In genomic region chr4:126706630-126707438, GRCm38 (mm10) we compare ENCODE assay signal across 19 mouse cellular contexts. TPM values are rescaled to one million over a fixed set of nuclear protein-coding genes. Genes with fewer than 3 reads are reported as not detected.
DNase-seq lines count a peak whose midpoint lies in the region; ATAC-seq and TF ChIP-seq lines count a peak whose summit lies in the region.
"Had no signal": no experiment of that assay in that cellular context is flagged by ENCODE, and none has a peak within 500 bp of the region (broad histone marks: within the 10 kb centered on the region; RNA-seq: fewer than 3 reads in every experiment).

No protein-coding gene starts in this region.

- peak; percentile 28; the same call in 1 of the 2 replicates for TF ChIP-seq CTCF in hindbrain, postnatal 0 days (IDR thresholded peaks at IDR 0.05; ENCODE audit: low read depth)

- H3K27ac ChIP-seq in embryonic facial prominence, embryonic 13.5 days = 0 out of 2 replicates have a peak overlapping the region, but pooled peaks have one; percentile 9
- no peak overlapping the region for H3K27ac ChIP-seq in hindbrain, postnatal 0 days
- peak overlapping the region; percentile 67 for H3K27ac ChIP-seq in neural tube, embryonic 11.5 days (ENCODE audit: low read depth, low read length)

- H3K4me1 ChIP-seq in embryonic facial prominence, embryonic 13.5 days = peaks cover 15% of the 10 kb centered on the region
- H3K4me1 ChIP-seq in hindbrain, postnatal 0 days (ENCODE audit: insufficient read depth, low read length) = no peaks in the 10 kb centered on the region
- peaks cover 19% of the 10 kb centered on the region for H3K4me1 ChIP-seq in neural tube, embryonic 11.5 days (ENCODE audit: control insufficient read depth, insufficient read depth, low read length)

- ATAC-seq in embryonic facial prominence, embryonic 13.5 days (ENCODE audit: insufficient number of reproducible peaks, insufficient read depth, low FRiP score, low TSS enrichment, low read depth) = 0 out of 2 replicates have a peak, but pooled peaks have one; percentile 37
- ATAC-seq in hindbrain, postnatal 0 days = 0 out of 2 replicates have a peak, but pooled peaks have one; percentile 66
- peak; percentile 95 for ATAC-seq in neural tube, embryonic 11.5 days (ENCODE audit: insufficient read depth, low FRiP score, low TSS enrichment)

- no peak overlapping the region for H3K9ac ChIP-seq in embryonic facial prominence, embryonic 13.5 days
- H3K9ac ChIP-seq in hindbrain, postnatal 0 days (replicated peaks; ENCODE audit: low read length) = no peak overlapping the region
- no peak overlapping the region for H3K9ac ChIP-seq in neural tube, embryonic 11.5 days (ENCODE audit: low read length)
- H3K9ac ChIP-seq: lung, embryonic 14.5 days had no signal

- H3K4me3 ChIP-seq in embryonic facial prominence, embryonic 13.5 days = no peak overlapping the region
- no peak overlapping the region for H3K4me3 ChIP-seq in hindbrain, postnatal 0 days (ENCODE audit: low read length)
- no peak overlapping the region for H3K4me3 ChIP-seq in neural tube, embryonic 11.5 days (ENCODE audit: low read depth, low read length)
- H3K4me3 ChIP-seq: erythroblast, embryonic 14.5 days had no signal

- WGBS in embryonic facial prominence, embryonic 13.5 days = 35% methylated on average over 12 of the region's 12 CpGs
- WGBS in hindbrain, postnatal 0 days = 25% methylated on average over 12 of the region's 12 CpGs
- 37% methylated on average over 12 of the region's 12 CpGs for WGBS in neural tube, embryonic 11.5 days

- DNase-seq in left cerebral cortex, postnatal 4 days = peak; percentile 21
- DNase-seq in left cerebral cortex, adult 9 months (ENCODE audit: low spot score in 2 of 2) = no peak
- DNase-seq in hindbrain, postnatal 0 days (ENCODE audit: low spot score) = peak; percentile 62
- DNase-seq in neural tube, embryonic 11.5 days (ENCODE audit: low spot score) = peak; percentile 79
- no peak for DNase-seq in right cerebral cortex, adult 2 months (ENCODE audit: low spot score in 2 of 2)
- DNase-seq in layer of hippocampus, adult 11-12 months (ENCODE audit: low spot score) = no peak
- no peak for DNase-seq in cerebellum, adult 11 months
- DNase-seq: adrenal gland, postnatal 36 days; B cell, adult 2 months; cerebellum, adult 2 months; heart, postnatal 4 days; kidney, adult 2 months; layer of hippocampus, adult 9-11 months; lung, embryonic 14.5 days had no signal

- intact Hi-C loops in left cerebral cortex, postnatal 4 days (cut with DNase I) = no loop called here

- no peaks in the 10 kb centered on the region for H3K27me3 ChIP-seq in embryonic facial prominence, embryonic 13.5 days
- no peaks in the 10 kb centered on the region for H3K27me3 ChIP-seq in hindbrain, postnatal 0 days (ENCODE audit: insufficient read depth, low read length)
- H3K27me3 ChIP-seq in neural tube, embryonic 11.5 days (ENCODE audit: control insufficient read depth, insufficient read depth, low read length) = no peaks in the 10 kb centered on the region

- peaks cover 69% of the 10 kb centered on the region for H3K36me3 ChIP-seq in embryonic facial prominence, embryonic 13.5 days
- H3K36me3 ChIP-seq in hindbrain, postnatal 0 days (ENCODE audit: insufficient read depth, low read length) = peaks cover 55% of the 10 kb centered on the region
- peaks cover 9% of the 10 kb centered on the region for H3K36me3 ChIP-seq in neural tube, embryonic 11.5 days (ENCODE audit: control insufficient read depth, insufficient read depth, low read length)

- no peak overlapping the region for H3K4me2 ChIP-seq in embryonic facial prominence, embryonic 13.5 days
- no peak overlapping the region for H3K4me2 ChIP-seq in hindbrain, postnatal 0 days (ENCODE audit: low read depth, low read length)
- no peak overlapping the region for H3K4me2 ChIP-seq in neural tube, embryonic 11.5 days (ENCODE audit: low read depth)
- H3K4me2 ChIP-seq: lung, embryonic 14.5 days had no signal

- H3K9me3 ChIP-seq in embryonic facial prominence, embryonic 13.5 days = no peaks in the 10 kb centered on the region
- H3K9me3 ChIP-seq in hindbrain, postnatal 0 days (ENCODE audit: low read length) = no peaks in the 10 kb centered on the region
- no peaks in the 10 kb centered on the region for H3K9me3 ChIP-seq in neural tube, embryonic 11.5 days (ENCODE audit: control insufficient read depth, low read length)

RNA-seq across cellular contexts. Expression of gene Tfap2e, which starts 29.2 kb away (rescaled TPM):
- not detected for total RNA-seq in left cerebral cortex, postnatal 4 days (2021)
- 0.17 TPM in 1 of 2 replicates, not detected in the other for polyA plus RNA-seq in embryonic facial prominence, embryonic 13.5 days (2015; fragmentation: Nextera tagmentation; extraction: Ambion mirVana)
- total RNA-seq in hindbrain, postnatal 0 days (2014; rRNA removed) = not detected in 2 replicates
- 0.15 and 0.16 TPM in 2 replicates for polyA plus RNA-seq in hindbrain, postnatal 0 days (2015; fragmentation: Nextera tagmentation; extraction: Ambion mirVana)
- polyA plus RNA-seq in neural tube, embryonic 11.5 days (2014; fragmentation: Nextera tagmentation; extraction: Ambion mirVana) = 0.11 TPM in 2 replicates
- total RNA-seq: adrenal gland, postnatal 36 days; heart, postnatal 4 days; megakaryocyte, adult 5-6 weeks had no signal
- polyA plus RNA-seq: cerebellum, adult 2 months; erythroblast, embryonic 14.5 days; kidney, adult 2 months; limb, embryonic 11.5 days; lung, embryonic 14.5 days; thymus, postnatal 0 days had no signal

RNA-seq across cellular contexts. Expression of gene Psmb2, which starts 29.4 kb away (rescaled TPM):
- total RNA-seq in left cerebral cortex, postnatal 4 days (2021) = 100 to 1,000 TPM; 138 to 141 TPM
- 477 and 482 TPM in 2 replicates for polyA plus RNA-seq in embryonic facial prominence, embryonic 13.5 days (2015; fragmentation: Nextera tagmentation; extraction: Ambion mirVana)
- total RNA-seq in hindbrain, postnatal 0 days (2014; rRNA removed) = 164 and 207 TPM in 2 replicates
- polyA plus RNA-seq in hindbrain, postnatal 0 days (2015; fragmentation: Nextera tagmentation; extraction: Ambion mirVana) = 465 and 473 TPM in 2 replicates
- polyA plus RNA-seq in neural tube, embryonic 11.5 days (2014; fragmentation: Nextera tagmentation; extraction: Ambion mirVana) = 529 and 539 TPM in 2 replicates

RNA-seq across cellular contexts. Expression of gene Ncdn, which starts 46.4 kb away (rescaled TPM):
- 100 to 1,000 TPM; 291 to 313 TPM for total RNA-seq in left cerebral cortex, postnatal 4 days (2021)
- polyA plus RNA-seq in embryonic facial prominence, embryonic 13.5 days (2015; fragmentation: Nextera tagmentation; extraction: Ambion mirVana) = 29.5 and 30.7 TPM in 2 replicates
- 380 and 389 TPM in 2 replicates for total RNA-seq in hindbrain, postnatal 0 days (2014; rRNA removed)
- polyA plus RNA-seq in hindbrain, postnatal 0 days (2015; fragmentation: Nextera tagmentation; extraction: Ambion mirVana) = 149 and 158 TPM in 2 replicates
- polyA plus RNA-seq in neural tube, embryonic 11.5 days (2014; fragmentation: Nextera tagmentation; extraction: Ambion mirVana) = 39.8 and 41.9 TPM in 2 replicates

RNA-seq across cellular contexts. Expression of gene AU040320, which starts 46.5 kb away (rescaled TPM):
- 10 to 100 TPM; 49.2 to 49.4 TPM for total RNA-seq in left cerebral cortex, postnatal 4 days (2021)
- 15.9 and 17.4 TPM in 2 replicates for polyA plus RNA-seq in embryonic facial prominence, embryonic 13.5 days (2015; fragmentation: Nextera tagmentation; extraction: Ambion mirVana)
- total RNA-seq in hindbrain, postnatal 0 days (2014; rRNA removed) = 43.9 and 45.4 TPM in 2 replicates
- polyA plus RNA-seq in hindbrain, postnatal 0 days (2015; fragmentation: Nextera tagmentation; extraction: Ambion mirVana) = 30.5 and 33.6 TPM in 2 replicates
- 32.4 and 34.2 TPM in 2 replicates for polyA plus RNA-seq in neural tube, embryonic 11.5 days (2014; fragmentation: Nextera tagmentation; extraction: Ambion mirVana)

Comparison
In these comparisons a context has a peak if more than half of its experiments do, and no peak if none do; other contexts are left out.
1. DNase-seq: peak in left cerebral cortex, postnatal 4 days (single experiment), hindbrain, postnatal 0 days (single experiment) and neural tube, embryonic 11.5 days (single experiment); none in left cerebral cortex, adult 9 months (0 of 2), right cerebral cortex, adult 2 months (0 of 2), layer of hippocampus, adult 11-12 months (single experiment) and cerebellum, adult 11 months (single experiment).
2. ATAC-seq: peak in every context shown above with its lines; median percentile 95 in neural tube, embryonic 11.5 days; 66 in hindbrain, postnatal 0 days; 37 in embryonic facial prominence, embryonic 13.5 days.